Mouse (Mus musculus) brain, adult 2 months (tissue): ENCODE results near the gene Rcc1.

Experiments
- DNase-seq: peaks from one replicate; pipeline ENCODE4 v3.0.0; 2011; ENCODE audit warnings: low read depth, low spot score

Rcc1 gene

GRCm38 (mm10) chr4:132356170-132356569 is 2.8 kb upstream of the Rcc1 start:
- DNase-seq, result peak; percentile 20

GRCm38 (mm10) chr4:132355403-132355802 is 2.0 kb upstream of the Rcc1 start:
- no peak for DNase-seq

GRCm38 (mm10) chr4:132354571-132354970 is 1.2 kb upstream of the Rcc1 start:
- peak; percentile 31 for DNase-seq

GRCm38 (mm10) chr4:132352739-132353138 is 666 bp downstream of the Rcc1 start:
- peak; percentile 16 for DNase-seq

- DNase-seq, result no peak
These were observed 2.0 kb downstream of the Rcc1 start for GRCm38 (mm10) chr4:132351401-132351800.

- DNase-seq, result no peak
These were observed 2.6 kb downstream of the Rcc1 start for GRCm38 (mm10) chr4:132350854-132351253.

GRCm38 (mm10) chr4:132350123-132350740 is 3.2 kb downstream of the Rcc1 start:
- no peak for DNase-seq

- no peak for DNase-seq
These were observed 3.8 kb downstream of the Rcc1 start for GRCm38 (mm10) chr4:132349495-132350122.

- DNase-seq, result peak; percentile 57
These were observed 6.7 kb downstream of the Rcc1 start for GRCm38 (mm10) chr4:132346661-132347060.

GRCm38 (mm10) chr4:132346261-132346660 is 7.1 kb downstream of the Rcc1 start:
- no peak for DNase-seq

GRCm38 (mm10) chr4:132345843-132346212 is 7.6 kb downstream of the Rcc1 start:
- no peak for DNase-seq

GRCm38 (mm10) chr4:132345135-132345842 is 8.1 kb downstream of the Rcc1 start:
- peak; percentile 91 for DNase-seq

- peak; percentile 48 for DNase-seq
These were observed 8.8 kb downstream of the Rcc1 start for GRCm38 (mm10) chr4:132344403-132345134.

GRCm38 (mm10) chr4:132341451-132341850 is 12.0 kb downstream of the Rcc1 start:
- no peak for DNase-seq

- peak; percentile 43 for DNase-seq
These were observed 14.5 kb downstream of the Rcc1 start for GRCm38 (mm10) chr4:132338943-132339342.

- DNase-seq, result no peak
These were observed 20.5 kb downstream of the Rcc1 start for GRCm38 (mm10) chr4:132332880-132333279.

- DNase-seq, result no peak
These were observed 21.4 kb downstream of the Rcc1 start for GRCm38 (mm10) chr4:132331960-132332359.

GRCm38 (mm10) chr4:132329835-132330354 is 23.5 kb downstream of the Rcc1 start:
- DNase-seq, result peak; percentile 26

- peak; percentile 96 for DNase-seq
These were observed 24.1 kb downstream of the Rcc1 start, which contains the start of gene Trnau1ap for GRCm38 (mm10) chr4:132329115-132329834. TSS of gene Trnau1ap (minus strand) at chr4:132329538.

GRCm38 (mm10) chr4:132328391-132328982 is 24.9 kb downstream of the Rcc1 start:
- DNase-seq, result no peak

- no peak for DNase-seq
These were observed 26.9 kb downstream of the Rcc1 start for GRCm38 (mm10) chr4:132326481-132326880.
